Mouse (Mus musculus): ENCODE results near the gene Pld5. TPM values are rescaled to one million over a fixed set of nuclear protein-coding genes. Genes with fewer than 3 reads are reported as not detected.
"Not testable (repeated sequence)": the region's sequence is repeated elsewhere in the genome, so short reads cannot be mapped to it uniquely, and the experiment has no call there.

The Pld5 gene
- polyA plus RNA-seq, 1 experiment = not detected

GRCm38 (mm10) chr1:175979014-175979413 lies 296.1 kb downstream of the Pld5 start, which contains the start of gene Rbm8a2:
TSS of gene Rbm8a2 (minus strand) at chr1:175979114.
- H3K4me1 ChIP-seq (ENCODE audit: control insufficient read depth, insufficient read depth, insufficient read length, low read length); H3K4me3 ChIP-seq (ENCODE audit: insufficient read depth, low read depth, low read length); H3K27ac ChIP-seq (replicated peaks; ENCODE audit: low read depth, low read length): not testable (repeated sequence)

GRCm38 (mm10) chr1:175970710-175971109 lies 304.4 kb downstream of the Pld5 start:
- no peak overlapping the region for H3K27ac ChIP-seq (replicated peaks; ENCODE audit: low read depth, low read length)
- H3K4me3 ChIP-seq (ENCODE audit: insufficient read depth, low read depth, low read length) = no peak overlapping the region
- H3K4me1 ChIP-seq (ENCODE audit: control insufficient read depth, insufficient read depth, insufficient read length, low read length) = no peaks in the 10 kb centered on the region

- no peak overlapping the region for H3K27ac ChIP-seq (replicated peaks; ENCODE audit: low read depth, low read length)
- no peaks in the 10 kb centered on the region for H3K4me1 ChIP-seq (ENCODE audit: control insufficient read depth, insufficient read depth, insufficient read length, low read length)
These were observed 307.9 kb downstream of the Pld5 start for GRCm38 (mm10) chr1:175967004-175967745.

GRCm38 (mm10) chr1:175961786-175962185 lies 313.3 kb downstream of the Pld5 start:
- Histone ChIP-seq H3K27ac (replicated peaks; ENCODE audit: low read depth, low read length) (no peak overlapping the region), H3K4me1 (ENCODE audit: control insufficient read depth, insufficient read depth, insufficient read length, low read length) (no peaks in the 10 kb centered on the region), H3K4me3 (ENCODE audit: insufficient read depth, low read depth, low read length) (no peak overlapping the region)

More at GRCm38 (mm10) chr1:175967004-175967745, 307.9 kb downstream of the Pld5 start:
- H3K4me3 ChIP-seq (ENCODE audit: insufficient read depth, low read depth, low read length) = no peak overlapping the region

GRCm38 (mm10) chr1:175950851-175951250 lies 324.3 kb downstream of the Pld5 start:
- Histone ChIP-seq H3K4me3 (ENCODE audit: insufficient read depth, low read depth, low read length) (no peak overlapping the region), H3K4me1 (ENCODE audit: control insufficient read depth, insufficient read depth, insufficient read length, low read length) (no peaks in the 10 kb centered on the region), H3K27ac (replicated peaks; ENCODE audit: low read depth, low read length) (no peak overlapping the region)

- Histone ChIP-seq H3K4me3 (ENCODE audit: insufficient read depth, low read depth, low read length) (no peak overlapping the region), H3K27ac (replicated peaks; ENCODE audit: low read depth, low read length) (no peak overlapping the region), H3K4me1 (ENCODE audit: control insufficient read depth, insufficient read depth, insufficient read length, low read length) (no peaks in the 10 kb centered on the region)
These were observed 324.7 kb downstream of the Pld5 start for GRCm38 (mm10) chr1:175950421-175950820.

- H3K27ac ChIP-seq (replicated peaks; ENCODE audit: low read depth, low read length) = no peak overlapping the region
- H3K4me1 ChIP-seq (ENCODE audit: control insufficient read depth, insufficient read depth, insufficient read length, low read length) = no peaks in the 10 kb centered on the region
- no peak overlapping the region for H3K4me3 ChIP-seq (ENCODE audit: insufficient read depth, low read depth, low read length)
These were observed 328.3 kb downstream of the Pld5 start for GRCm38 (mm10) chr1:175946718-175947315.

GRCm38 (mm10) chr1:175943168-175943567 lies 331.9 kb downstream of the Pld5 start:
- H3K27ac ChIP-seq (replicated peaks; ENCODE audit: low read depth, low read length) = no peak overlapping the region
- no peaks in the 10 kb centered on the region for H3K4me1 ChIP-seq (ENCODE audit: control insufficient read depth, insufficient read depth, insufficient read length, low read length)
- H3K4me3 ChIP-seq (ENCODE audit: insufficient read depth, low read depth, low read length) = no peak overlapping the region

GRCm38 (mm10) chr1:175938731-175939130 lies 336.4 kb downstream of the Pld5 start:
- H3K27ac ChIP-seq (replicated peaks; ENCODE audit: low read depth, low read length) = no peak overlapping the region
- H3K4me1 ChIP-seq (ENCODE audit: control insufficient read depth, insufficient read depth, insufficient read length, low read length) = no peaks in the 10 kb centered on the region
- no peak overlapping the region for H3K4me3 ChIP-seq (ENCODE audit: insufficient read depth, low read depth, low read length)

- Histone ChIP-seq H3K4me1 (ENCODE audit: control insufficient read depth, insufficient read depth, insufficient read length, low read length) (no peaks in the 10 kb centered on the region), H3K27ac (replicated peaks; ENCODE audit: low read depth, low read length) (no peak overlapping the region), H3K4me3 (ENCODE audit: insufficient read depth, low read depth, low read length) (no peak overlapping the region)
These were observed 338.8 kb downstream of the Pld5 start for GRCm38 (mm10) chr1:175936282-175936737.

- Histone ChIP-seq H3K27ac (replicated peaks; ENCODE audit: low read depth, low read length) (no peak overlapping the region), H3K4me3 (ENCODE audit: insufficient read depth, low read depth, low read length) (no peak overlapping the region), H3K4me1 (ENCODE audit: control insufficient read depth, insufficient read depth, insufficient read length, low read length) (no peaks in the 10 kb centered on the region)
These were observed 343.7 kb downstream of the Pld5 start for GRCm38 (mm10) chr1:175931391-175931790.

- Histone ChIP-seq H3K4me3 (ENCODE audit: insufficient read depth, low read depth, low read length) (no peak overlapping the region), H3K27ac (replicated peaks; ENCODE audit: low read depth, low read length) (no peak overlapping the region), H3K4me1 (ENCODE audit: control insufficient read depth, insufficient read depth, insufficient read length, low read length) (no peaks in the 10 kb centered on the region)
These were observed 351.0 kb downstream of the Pld5 start for GRCm38 (mm10) chr1:175923848-175924787.

- no peak overlapping the region for H3K4me3 ChIP-seq (ENCODE audit: insufficient read depth, low read depth, low read length)
- H3K4me1 ChIP-seq (ENCODE audit: control insufficient read depth, insufficient read depth, insufficient read length, low read length) = no peaks in the 10 kb centered on the region
- no peak overlapping the region for H3K27ac ChIP-seq (replicated peaks; ENCODE audit: low read depth, low read length)
These were observed 354.0 kb downstream of the Pld5 start for GRCm38 (mm10) chr1:175921091-175921490.

GRCm38 (mm10) chr1:175920029-175920428 lies 355.1 kb downstream of the Pld5 start, which contains the start of gene Gm38100:
TSS of gene Gm38100 (plus strand) at chr1:175920329.
- H3K27ac ChIP-seq (replicated peaks; ENCODE audit: low read depth, low read length) = no peak within 1 kb of the TSS
- no peaks in the 10 kb centered on the region for H3K4me1 ChIP-seq (ENCODE audit: control insufficient read depth, insufficient read depth, insufficient read length, low read length)
- H3K4me3 ChIP-seq (ENCODE audit: insufficient read depth, low read depth, low read length) = no peak within 1 kb of the TSS

GRCm38 (mm10) chr1:175913728-175914303 lies 361.3 kb downstream of the Pld5 start:
- no peak overlapping the region for H3K27ac ChIP-seq (replicated peaks; ENCODE audit: low read depth, low read length)
- no peaks in the 10 kb centered on the region for H3K4me1 ChIP-seq (ENCODE audit: control insufficient read depth, insufficient read depth, insufficient read length, low read length)
- H3K4me3 ChIP-seq (ENCODE audit: insufficient read depth, low read depth, low read length) = no peak overlapping the region
